Mouse (Mus musculus): ENCODE data around the gene Slc22a4.
"Not testable (repeated sequence)": the region's sequence is repeated elsewhere in the genome, so short reads cannot be mapped to it uniquely, and the experiment has no call there.

Gene Slc22a4

DNA sequence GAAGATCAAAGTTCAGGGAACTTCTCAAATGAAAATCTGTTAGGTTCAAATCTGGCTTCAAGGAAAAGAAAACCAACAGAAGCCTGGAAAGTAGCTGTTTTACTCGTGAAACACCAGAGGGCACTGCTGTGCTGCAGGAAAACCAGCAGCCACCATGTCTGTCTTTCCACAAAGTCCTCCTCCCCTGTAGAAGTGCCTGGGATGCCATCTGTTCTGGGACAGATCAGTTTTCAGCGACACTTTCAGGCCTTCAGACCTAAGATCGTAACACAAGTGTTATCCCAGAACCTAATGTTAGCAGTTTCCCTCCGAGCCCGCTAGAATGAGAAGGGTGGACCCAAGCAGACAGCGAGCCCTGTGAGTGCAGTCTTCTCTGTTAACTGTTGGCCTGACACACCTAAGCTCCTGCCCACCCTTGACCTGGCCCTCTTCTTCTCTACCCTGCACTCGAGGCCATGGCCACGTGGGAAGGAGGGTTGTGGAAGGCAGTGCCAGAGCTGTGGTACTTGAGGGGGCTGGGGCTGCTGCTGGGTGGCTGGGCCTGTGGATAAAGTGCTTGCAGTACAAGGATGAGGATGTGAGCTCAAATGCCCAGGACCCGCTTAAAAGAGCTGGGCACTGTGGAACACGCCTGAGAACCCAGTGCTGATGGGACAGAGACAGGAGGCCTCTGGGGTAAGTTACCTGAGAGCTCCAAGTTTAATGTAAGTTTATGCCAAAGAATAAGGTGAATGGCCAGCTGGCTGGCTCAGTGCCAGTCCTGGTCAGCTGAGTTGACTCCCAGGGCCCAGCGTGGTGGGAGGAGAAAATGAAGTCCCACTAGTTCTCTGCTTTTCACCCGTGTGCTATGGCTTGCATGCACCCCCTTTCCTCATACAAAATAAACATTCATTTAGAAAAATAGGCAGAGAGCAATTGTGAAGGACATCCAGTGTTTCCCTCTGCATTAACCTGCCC, 24.9 kb downstream of the Slc22a4 start:
- peak; percentile 74 for DNase-seq

DNA sequence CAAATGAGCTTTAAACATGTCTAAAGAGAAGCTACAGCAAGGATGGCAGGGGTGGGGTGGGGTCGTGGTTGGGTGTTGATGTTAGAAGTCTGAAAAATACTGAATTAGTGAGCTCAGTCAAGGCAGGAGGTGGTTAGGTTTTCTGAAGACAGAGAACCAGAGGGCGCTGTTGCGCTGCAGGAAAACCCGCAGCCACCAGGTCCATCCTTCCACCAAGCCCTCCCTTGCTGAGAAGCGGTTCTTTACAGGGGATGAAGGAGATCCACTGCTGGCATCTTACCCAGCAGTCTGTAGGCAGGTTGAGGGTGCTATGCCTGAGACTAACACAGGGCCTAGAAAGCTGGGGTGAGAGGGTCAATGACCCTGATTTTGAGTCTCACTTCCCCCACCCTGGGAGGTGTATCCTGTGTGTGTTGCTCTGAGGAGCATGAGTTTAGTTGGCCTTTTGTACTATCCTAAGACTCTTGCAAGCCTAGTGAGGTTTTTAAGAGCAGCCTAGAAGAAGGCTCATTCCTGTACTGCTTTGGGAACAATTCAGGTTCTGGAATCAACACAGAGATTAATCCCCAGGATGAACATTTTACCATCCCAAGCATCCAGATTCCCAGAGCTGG, 25.6 kb downstream of the Slc22a4 start:
- DNase-seq, result peak; percentile 76

DNA sequence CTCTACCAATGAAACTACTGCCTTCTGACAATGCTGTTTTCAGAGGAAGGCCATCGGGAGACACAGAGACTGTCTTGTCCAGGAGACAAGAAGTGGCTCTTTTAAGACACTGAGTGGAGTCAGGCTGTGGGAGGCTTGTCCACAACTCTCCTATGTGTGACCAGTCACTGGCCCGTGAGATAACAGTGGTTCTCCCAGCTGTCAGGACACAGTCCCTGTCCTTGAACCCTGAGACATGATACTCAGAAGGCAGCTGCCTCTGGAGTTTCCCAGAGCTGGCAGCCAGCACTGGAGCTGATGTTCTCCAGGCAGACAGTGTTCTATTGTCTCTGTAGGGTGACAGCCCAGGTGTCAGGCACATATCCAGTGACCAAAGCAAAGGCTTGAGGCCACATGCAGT, 30.2 kb downstream of the Slc22a4 start:
- DNase-seq, result no peak

DNA sequence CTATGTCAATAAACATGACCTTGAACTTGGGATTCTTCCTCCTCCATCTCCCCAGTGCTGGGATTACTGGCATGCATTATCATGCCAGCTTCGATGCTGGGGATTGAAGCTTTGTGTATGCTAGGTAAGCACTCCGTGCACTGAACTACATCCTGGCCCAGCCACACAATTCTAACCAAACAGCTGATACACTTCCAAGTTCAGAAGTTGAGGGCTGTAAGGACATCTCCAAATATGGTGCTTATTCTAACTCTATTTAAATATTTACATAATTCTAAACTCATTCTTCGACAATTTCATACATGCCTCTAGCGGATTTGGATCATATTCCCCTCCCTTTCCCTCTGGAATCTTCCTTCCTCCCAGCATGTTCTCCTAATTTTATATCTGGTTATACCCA, 35.6 kb downstream of the Slc22a4 start:
- DNase-seq, result no peak

DNA sequence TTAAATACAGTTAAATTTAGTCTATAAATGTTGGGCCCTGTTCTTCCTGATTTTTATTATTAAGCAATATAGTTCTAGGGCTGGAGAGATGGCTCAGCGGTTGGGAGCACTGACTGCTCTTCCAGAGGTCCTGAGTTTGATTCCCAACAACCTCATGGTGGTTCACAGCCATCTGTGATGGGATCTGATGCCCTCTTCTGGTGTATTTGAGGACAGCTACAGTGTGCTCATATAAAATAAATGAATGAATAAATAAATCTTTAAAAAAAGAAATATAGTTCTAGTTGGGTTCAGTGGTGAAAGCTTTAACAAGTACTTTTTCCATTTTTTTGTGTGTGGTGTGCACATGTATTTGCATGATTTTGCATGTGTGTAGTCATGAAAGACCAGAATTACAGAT, 38.7 kb downstream of the Slc22a4 start:
- no peak for DNase-seq

DNA sequence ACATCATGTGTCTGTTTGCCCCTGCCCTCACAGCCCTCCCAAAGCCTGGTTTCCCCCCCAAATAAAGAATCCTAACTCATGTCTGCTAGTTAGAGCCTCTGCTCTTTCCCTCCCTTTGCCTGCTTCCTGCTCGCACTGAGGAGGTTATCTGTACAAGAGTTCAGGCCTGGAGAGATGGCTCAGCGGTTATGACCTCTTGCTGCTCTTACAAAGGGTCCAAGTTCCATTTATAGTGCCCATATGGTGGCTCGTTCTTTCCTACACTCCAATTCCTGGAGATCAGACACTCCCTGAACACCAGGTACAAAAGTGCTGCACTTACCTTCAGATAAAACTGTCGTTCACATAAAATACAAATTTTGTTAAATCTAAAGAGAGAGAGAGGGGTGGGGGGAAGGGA, 39.8 kb downstream of the Slc22a4 start:
- DNase-seq, result no peak

DNA sequence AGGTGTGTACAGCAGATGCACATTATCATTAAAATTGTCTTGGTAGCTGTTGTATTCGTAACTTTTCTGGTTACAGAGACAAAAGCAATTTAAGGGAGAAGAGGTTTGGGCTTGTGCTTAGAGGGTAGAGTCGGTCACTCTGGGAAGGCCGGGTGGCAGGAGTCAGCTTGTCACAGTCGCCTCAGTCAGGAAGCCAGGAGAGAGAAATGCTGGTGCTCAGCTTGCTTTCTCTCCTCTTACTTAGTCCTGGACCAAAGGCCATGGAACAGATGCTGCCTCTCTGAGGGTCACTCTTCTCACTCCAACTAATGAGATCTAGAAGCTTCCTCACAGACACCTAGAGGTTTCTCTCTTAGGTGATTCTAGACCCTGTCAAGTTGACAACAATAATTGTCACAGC, 46.5 kb downstream of the Slc22a4 start:
- no peak for DNase-seq

DNA sequence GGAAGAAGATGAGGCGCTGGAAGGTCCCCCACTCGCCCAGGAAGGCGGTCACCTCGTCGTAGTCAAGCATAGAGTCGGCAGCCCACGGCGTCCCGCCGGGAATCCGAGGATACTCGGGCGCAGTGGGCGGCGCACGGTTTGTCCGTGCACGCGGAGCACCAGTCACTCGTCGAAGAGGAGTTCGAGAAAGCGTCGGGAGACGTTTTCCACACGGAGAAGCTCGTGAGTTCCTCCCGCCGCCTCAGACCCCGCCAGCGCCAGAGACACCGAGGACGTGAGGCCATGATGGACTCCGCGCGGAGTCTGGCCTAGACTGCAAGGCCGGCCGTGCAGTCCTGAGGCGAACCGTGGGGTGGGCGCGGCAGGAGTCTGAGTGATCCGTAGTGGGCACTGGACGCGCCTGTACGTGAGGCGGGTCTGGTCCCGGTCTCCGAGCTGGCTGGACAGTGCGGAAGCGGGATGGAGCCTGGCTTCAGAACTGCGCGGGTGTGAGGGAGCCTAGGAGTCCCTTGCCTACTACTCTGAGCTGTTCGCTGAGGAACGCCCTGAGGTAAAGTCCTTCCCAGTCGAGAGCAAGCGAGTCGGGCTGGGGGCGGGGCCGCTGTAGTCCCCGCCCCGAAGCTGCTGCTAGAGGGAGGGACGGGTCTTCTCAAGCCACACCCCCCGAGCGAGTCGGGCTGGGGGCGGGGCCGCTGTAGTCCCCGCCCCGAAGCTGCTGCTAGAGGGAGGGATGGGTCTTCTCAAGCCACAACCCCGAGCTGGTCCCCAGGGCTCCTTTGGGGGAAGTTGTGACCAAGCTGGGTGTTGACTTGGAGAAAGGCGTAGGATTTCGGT, 47.9 kb downstream of the Slc22a4 start, which contains the start of gene Slc22a21:
Gene Slc22a21 (minus strand): TSS at position 545 of the 834 bp plus-strand sequence.
- peak; percentile 30 for DNase-seq

DNA sequence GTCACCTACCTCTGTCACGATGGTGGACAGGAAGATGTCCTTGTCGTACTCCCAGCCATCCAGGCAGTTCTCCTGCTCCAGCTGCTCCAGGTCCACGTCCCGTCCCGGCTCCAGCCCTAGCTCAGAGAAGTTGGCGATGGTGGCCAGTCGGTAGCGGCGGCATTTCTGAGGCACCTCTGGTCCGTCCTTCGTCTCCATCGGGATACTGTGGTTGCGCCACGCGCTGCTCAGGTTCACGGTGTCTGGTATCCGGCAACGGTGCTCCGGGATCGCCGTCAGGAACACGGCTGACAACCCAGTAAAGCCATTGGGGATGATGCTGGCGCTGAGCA, 48.5 kb downstream of the Slc22a4 start:
- not testable (repeated sequence) for DNase-seq

DNA sequence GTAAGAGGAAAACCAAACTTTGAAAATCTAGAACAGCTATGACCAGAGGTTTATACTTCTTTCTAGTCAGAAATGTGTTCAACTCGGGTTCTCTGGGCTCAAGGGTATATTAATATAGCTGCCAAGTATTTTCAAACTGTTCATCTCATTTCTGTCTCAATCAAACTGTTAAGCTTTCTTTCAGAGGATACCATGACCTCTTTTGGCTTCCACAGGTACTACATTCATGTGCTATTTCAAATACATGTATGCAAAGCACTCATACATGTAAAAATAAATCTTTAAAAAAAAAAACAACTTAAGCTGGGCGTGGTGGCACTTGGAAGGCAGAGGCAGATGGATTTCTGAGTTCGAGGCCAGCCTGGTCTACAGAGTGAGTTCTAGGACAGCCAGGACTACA, 50.2 kb downstream of the Slc22a4 start:
- no peak for DNase-seq

DNA sequence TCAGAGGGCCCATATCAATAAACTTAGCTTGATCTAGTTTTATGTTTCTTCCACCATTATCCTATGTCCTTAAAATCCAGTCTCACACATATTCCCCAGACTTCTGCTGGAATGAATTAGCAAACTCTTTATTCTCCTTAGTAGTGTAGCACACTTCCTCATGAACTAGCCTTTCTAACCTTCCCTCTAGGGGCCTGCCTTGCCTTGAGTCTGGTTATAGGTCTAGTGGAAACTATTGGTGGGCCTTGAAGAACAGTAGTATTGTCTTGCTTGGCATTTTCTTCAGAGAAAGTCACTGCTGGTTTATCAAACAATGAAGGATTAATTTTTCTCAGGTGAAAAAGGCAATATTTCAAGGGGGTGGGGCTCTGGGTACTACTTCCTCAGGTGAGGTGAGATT, 52.3 kb downstream of the Slc22a4 start:
- DNase-seq, result no peak

DNA sequence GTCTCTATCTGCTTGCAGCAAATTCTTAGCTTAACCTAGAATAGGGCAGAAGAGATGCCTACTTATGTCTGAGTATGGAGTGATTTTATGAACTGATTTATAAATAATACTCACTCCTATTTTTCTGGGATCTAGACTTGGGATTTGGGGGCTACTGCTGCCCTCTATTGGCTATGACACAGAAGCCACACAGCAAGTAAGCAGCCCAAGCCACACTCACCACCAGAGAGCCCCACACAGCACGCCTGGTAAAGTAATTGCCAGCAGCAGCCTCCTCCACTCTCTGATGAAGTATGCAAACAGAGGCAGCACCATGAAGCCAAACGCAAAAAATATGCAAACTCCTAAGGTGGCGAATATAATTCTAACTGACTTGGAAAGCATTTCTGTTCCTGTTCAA, 68.9 kb downstream of the Slc22a4 start:
- DNase-seq, result no peak

DNA sequence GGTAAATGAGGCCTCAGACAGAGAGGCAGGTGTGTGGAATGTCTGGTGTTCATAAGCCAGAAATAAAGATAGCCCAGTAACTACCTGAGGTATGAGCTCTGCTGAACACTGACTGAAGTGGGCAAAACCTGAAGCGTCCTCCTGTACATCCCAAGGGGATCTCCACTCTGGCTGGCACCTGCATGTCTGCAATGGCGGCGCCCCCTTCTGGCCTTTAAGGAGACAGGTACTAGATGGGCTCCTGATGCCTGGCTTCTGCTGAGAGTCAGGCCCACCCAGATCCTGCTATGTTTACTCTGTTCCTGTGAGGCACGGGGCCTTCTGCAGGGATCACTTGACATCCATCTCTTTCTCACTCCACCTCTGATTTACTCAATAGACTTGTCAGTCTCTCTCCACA, 69.7 kb downstream of the Slc22a4 start:
- DNase-seq, result not testable (repeated sequence)

DNA sequence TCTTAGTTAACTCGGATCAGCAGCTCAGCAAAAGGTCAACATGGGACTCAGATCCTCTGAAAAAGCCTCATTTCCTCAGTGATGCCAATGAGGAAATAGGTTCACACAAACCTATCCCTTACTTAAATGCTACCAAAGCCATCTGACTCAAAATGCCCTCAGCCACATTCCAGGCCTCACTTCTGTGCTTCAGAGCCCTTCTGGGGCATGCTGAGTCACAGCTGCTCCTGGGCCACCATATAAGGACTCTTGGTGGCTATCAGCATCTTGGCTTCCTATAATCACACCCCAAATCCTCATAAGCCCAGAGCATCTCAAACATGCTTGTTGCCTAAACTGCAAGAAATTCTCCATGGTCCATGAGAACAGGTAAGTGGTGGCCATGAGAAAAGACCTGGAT, 71.3 kb downstream of the Slc22a4 start:
- no peak for DNase-seq

DNA sequence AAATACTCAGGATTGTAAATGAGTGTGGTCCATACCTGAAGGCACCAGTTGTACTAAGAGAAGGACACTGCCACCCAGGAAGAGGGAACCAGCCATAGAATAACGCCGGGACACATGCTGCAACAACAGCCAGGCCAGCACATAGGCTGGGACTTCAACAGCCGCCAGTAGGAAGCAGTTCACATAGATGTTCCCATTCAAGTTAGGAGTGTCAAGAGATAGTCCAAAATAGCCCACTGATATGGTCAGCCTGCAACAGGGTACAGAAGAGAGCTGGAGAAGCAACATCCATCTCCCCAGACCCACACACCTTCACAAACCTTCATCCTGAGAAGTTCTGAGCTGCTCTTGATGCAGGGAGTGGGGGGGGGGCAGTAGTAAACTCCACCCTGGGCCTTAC, 73.2 kb downstream of the Slc22a4 start:
- no peak for DNase-seq

DNA sequence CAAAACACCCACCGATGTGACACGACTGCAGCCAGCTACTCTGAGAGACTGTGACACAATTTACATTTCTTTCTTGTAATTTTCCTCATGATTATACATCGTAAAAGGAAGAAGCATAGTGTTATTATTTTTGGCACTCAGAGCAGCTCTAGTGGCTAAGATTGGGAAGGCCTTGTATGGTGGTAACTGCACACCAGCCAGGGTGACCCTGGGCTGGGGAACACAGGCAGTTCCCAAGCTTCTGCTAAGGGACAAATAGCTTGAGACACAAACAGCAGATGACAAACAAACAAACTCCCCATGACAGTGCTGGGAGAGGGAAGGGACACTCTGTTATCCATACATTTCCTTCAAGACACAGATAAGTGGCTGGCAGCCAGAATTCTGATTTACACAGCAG, 77.8 kb downstream of the Slc22a4 start:
- DNase-seq, result not testable (repeated sequence)
